Mouse (Mus musculus) gastrocnemius, adult 18-20 months (tissue): ENCODE data around the gene Kbtbd2. TPM values are rescaled to one million over a fixed set of nuclear protein-coding genes. Genes with fewer than 3 reads are reported as not detected.

Source experiments
- DNase-seq: peaks from one replicate; pipeline ENCODE4 v3.0.0; 2021; ENCODE audit warnings: low spot score
- long read RNA-seq, 2 experiments: library from polyadenylated mRNA; stranded (forward); transcript quantifications; one replicate each; pipeline ENCODE4 v2.0.0; 2021
- total RNA-seq, 2 experiments: library from RNA; stranded (reverse); gene quantifications; 2 replicates each; pipeline ENCODE4 v1.2.3; 2021

Gene Kbtbd2
- total RNA-seq = 10 to 100 TPM; 23.6 to 24.6 TPM
- long read RNA-seq, experiment 1, transcript Kbtbd2-202 (4 exons, 3,816 nt) = major isoform, 21 of 28 reads
- long read RNA-seq, experiment 1, partial matches to known transcripts = 1 of 28 reads
- long read RNA-seq, experiment 1, other reads (novel, unspliced or antisense) = 6 of 28 reads
- long read RNA-seq, experiment 2, transcript Kbtbd2-202 (4 exons, 3,816 nt) = major isoform, 25 of 38 reads
- long read RNA-seq, experiment 2, partial matches to known transcripts = 0 of 38 reads
- long read RNA-seq, experiment 2, other reads (novel, unspliced or antisense) = 13 of 38 reads

DNA sequence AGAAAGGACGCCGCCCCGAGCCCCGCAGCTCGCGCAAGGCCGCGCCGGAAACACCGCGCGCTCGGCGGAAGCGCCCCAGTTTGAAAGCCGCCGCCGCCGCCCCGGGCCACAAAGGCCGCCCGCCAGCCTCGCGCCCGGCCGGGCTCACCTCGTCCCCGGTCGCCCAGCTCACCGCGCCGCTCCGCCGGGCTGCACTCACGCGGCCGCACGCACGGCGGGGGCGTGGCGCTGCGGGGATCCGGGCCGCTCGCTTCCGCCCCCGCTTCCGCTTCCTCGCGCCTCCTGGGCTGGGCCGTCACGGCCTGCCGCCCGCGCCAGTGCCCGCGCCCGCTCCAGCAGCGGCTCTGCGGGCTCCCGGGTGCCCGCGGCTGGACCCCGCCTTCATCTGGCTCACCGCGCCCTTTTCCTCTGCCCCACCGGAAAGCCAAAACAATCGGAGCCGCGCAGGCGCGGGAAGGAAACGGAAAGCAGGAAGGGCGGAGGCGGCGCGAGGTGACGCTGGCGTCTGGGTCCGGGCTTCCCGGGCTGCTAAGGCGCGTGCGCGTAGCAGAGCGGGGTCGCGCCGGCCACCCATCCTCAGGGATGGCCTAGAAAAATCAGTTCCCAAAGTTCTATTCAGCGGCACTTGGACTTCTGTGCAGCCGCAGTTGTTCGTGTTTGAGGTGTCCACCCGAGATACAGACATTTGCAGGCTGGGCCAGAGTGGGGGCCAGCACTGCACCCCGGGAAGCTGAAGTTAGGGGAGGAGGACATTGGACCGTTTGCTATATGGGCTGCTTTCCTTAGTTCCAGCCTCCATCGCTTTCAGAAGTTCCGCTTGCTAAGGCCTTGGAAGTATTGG is at the start of gene Kbtbd2:
TSS of gene Kbtbd2 (minus strand) at position 503 of the 841 bp plus-strand sequence.
- peak; percentile 94 for DNase-seq

DNA sequence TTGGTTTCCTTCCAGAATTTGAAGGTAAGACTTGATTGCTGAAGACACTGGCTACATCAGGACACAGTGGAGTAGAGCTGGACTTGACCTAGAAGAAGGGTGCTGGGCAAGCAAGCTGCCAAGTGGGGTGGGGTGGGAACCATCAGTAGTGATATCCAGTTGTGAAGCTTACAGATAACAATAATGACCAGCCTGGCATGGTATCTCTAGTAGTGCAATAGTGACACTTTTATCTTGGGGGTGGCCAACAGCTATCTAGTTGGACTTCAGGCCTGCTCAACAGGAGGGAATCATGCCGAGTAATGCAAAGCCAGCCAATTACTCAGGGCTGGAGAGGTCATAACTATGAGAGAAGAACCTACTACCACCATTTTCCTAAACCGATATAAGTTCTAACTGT is 46.8 kb upstream of the Kbtbd2 start:
- DNase-seq = no peak

DNA sequence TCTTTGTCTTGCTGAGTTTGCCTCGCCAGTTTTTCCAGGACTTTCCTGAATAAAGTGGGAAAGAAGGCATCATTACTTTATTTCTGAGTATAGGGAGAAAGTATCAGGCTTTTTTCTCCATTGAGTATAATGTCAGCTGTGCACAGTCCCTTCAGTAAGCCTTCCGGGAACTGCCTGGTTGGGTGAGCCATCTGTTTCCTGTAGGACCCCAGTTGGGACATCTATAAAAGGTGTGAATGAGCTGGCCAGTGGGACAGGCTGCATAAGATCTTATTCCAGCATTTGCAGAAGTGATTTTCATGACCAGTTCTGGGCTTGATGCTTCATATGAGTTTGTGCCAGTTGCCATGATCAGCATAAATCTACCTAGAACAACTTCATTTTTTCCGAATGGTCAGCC is 45.6 kb upstream of the Kbtbd2 start:
- DNase-seq = no peak

DNA sequence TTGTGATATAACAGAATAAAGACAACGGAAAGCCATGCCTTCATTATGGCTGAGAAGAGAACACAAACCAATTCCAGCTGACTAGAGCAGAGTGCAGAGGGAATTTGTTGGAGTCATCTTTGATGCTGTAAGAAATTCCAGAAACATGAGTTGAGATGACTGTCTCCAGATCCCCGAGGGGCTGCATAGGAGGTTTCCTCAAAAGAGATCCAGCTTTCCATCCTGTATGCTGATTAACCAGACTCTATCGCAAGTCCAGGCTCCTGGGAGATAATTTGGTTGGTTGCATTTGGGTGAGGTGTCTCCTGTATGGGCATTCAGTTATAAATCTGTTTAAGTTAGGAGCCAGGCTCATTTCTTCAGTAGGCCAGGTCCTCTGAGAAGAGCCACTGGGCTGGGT is 40.0 kb upstream of the Kbtbd2 start:
- peak; percentile 4 for DNase-seq

DNA sequence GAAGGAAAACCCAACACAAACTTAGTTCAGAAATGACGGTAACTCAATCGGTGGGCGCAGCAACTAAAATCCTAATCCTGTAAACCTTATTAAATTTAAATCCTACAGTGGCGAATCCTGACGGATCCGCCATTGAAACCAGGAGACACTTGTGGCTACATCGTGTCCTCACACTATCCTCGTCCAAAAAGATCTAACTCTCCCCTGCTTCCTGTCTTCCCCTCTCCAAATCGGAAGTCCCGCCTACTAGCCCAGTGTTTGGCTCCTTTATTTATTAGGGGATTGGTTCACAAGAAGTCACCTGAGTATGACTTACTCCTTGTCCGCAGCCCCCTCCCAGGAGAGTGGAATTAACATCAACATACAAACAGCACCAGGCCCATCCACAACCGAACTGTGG is 39.6 kb upstream of the Kbtbd2 start:
- no peak for DNase-seq

DNA sequence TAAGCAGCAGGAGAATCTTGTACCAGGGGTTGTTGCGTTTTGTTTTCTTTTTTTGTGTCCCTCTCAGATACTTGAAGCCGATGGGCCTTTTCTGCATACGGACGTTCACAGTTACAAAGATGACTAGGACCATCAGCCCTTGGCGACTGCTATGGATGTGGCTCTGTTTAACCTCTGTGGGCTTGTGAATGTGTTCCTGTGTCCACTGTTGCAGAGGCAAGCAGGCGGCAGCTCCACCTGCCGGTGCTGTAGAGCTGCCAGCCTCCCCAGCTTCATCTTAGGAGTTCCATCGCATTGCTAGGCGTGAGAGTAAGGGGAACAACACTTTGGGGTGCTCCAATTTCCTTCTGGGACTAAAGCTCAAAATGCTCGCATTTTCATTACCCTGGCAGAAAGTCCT is 37.9 kb upstream of the Kbtbd2 start:
- no peak for DNase-seq

DNA sequence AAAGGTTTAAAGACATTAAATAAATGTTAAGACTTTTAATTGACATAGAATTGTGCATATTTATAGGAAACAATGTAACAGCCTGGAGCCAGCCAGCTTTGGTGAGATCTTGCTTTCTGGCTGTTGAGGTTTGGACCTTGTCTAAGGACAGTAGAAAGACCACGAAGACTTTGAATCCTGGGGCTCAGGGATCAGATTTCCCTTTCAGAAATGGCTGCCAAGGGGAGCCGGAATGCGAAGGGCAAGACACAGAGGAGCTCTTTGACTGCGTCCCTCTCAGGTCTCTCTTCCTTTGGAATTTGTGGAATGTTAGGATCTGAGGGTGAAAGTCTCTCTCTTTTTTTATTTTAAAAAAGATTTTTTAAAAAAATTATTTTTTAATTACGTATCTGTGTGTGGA is 37.2 kb upstream of the Kbtbd2 start:
- no peak for DNase-seq

DNA sequence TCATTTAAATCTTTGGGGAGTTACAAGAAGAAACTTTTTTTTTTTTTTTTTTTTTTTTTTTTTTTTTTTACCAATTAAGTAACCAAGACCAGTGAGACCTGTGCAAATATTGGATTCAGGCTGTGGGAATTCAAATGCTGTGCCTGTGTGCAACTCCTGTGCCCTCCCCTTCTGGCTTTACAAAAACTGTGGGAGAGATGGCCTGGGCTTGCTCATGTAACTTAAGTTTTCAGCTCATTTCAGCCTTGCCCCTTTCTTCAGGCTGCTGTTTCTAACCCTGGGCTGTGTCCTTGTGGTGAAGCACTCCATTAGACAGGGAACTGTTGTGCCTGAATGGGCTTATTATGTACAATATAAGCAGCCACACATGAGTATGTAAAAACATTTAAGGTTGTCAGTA is 35.2 kb upstream of the Kbtbd2 start:
- no peak for DNase-seq

DNA sequence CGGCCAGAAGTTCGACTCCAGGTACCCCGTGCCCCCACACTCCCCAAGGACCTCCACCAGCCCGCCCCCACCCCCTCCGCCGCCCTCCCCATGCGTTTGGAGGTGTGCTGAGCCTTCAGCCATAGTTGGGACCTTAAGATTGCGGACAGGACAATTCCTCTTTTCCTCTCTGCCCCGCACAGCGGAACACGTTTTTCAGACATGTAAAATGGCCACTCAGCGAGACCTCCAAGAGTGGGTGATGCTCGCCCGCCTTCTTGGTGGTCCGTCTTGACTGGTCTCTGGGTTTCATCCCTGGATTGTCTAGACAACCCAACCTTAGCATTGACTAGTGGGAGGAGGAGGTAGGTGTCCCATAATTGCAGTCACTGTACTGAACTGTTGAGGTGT is 34.8 kb upstream of the Kbtbd2 start:
- DNase-seq = peak; percentile 2

DNA sequence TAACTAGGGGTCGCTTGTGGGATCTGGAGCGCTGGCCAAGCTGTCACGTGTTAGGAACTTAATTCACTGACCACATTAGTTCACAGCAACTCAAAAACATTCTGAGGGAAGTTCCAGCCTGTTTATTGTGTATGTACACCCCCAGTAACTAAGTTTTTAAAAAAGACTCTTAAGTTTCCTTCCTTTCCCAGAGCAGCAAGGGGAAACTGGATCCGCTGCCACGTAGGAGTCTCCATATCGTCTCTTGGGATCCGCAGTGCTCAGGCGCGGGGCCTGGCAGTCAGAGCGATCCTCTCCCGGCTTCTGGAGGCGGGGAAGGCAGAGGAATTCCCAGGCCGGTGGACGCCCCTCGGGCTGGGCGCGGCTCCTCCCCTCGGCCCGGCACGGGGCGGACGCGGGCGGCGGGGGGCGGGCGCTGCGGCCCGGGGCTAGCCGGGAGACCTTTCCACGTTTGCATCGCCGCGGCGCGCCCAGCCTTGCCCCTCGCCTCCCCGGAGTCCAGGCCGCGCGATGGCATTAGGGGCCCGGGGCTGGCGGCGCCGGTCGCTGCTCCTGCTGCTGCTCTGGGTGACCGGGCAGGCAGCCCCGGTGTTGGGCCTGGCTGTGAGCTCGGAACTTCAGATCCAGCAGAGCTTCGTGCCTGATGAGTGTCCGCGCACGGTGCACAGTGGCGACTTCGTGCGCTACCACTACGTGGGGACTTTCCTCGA is 34.2 kb upstream of the Kbtbd2 start, which contains the start of gene Fkbp9:
TSS of gene Fkbp9 (plus strand) at position 363 of the 710 bp plus-strand sequence.
- DNase-seq = peak; percentile 85

DNA sequence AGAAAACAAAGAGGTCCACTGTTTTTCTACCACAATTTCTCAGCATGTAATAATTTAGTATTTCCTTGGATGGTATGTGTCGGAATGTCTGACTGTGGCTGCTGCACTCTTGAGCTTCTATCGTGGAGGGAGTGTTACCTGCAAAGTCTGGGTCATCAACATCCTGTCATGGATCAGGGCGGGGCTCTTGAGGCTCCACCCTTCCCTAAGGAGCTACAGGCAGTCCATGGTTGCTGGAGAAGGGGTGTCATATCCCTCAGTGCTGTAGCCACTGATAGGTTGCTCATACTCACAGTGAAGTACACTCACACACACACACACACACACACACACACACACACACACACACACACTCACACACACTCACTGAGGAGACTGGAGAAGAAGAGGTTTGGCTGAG is 28.0 kb upstream of the Kbtbd2 start:
- no peak for DNase-seq

DNA sequence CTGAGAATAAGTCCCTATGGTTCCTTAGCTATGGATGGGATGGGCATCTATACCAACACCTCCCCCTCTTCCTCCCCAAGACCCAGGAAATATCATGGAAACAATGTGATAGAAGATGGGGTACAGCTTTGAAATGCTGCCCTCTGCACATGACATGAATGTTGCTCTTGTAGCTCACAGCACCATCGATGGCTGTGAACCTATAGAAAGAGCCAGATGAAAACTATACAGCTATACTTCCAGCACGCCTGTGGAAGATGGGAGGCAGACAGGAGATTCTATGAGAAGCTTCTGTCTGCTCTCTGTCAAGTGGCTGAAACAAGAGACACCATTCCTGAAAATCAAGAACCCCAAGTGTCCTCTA is 21.5 kb upstream of the Kbtbd2 start:
- DNase-seq = no peak

DNA sequence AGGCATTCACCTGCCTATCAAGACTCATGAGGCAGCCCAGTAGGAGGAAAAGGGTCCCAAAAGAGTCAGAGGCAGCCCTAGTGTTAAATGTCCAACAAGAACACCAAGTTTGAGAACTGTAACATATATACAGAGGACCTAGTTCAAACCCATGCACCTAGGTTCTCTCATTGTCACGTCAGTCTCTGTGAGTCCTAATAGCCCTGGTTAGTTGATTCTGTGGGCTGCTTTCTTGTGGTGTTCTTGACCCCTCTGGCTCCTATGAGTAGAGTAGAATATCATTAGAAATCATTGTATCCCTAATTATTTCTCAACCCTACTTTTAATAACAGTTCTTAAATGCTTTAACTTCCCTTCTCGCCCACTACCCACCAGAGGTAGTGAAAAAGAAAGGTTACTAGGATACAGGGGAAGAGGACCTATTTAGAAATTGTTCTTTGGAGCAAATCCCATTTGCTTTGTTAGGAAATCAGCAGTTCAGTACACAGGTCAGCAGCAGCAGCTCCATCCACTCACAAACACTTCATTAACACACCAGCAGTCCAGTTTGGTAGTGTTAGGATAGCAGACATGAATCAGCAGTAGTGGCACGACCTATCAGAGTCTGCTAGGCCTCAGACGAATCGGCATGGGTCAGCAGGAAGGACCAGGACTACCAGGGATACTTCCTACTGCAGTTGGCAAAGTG is 21.0 kb upstream of the Kbtbd2 start:
- no peak for DNase-seq

DNA sequence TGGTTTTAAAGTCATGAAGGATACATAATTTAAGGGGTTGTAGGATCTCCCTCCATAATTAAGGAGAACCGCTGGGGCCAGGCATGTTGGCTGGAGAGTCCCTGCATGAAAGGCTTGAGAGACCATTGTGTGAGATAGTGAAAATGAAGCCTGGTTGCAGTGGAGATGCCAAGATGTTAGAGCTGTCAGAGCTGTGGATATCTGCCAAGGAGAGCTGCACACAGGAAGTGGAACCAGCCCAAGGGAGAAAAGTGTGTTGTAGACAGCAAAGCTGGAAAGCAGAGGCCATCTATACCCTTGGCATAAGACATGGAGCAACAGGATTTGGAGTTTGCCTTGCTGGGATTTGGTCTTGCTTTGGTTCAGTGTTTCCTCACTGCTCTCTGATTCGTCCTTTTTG is 15.7 kb upstream of the Kbtbd2 start:
- DNase-seq = no peak

DNA sequence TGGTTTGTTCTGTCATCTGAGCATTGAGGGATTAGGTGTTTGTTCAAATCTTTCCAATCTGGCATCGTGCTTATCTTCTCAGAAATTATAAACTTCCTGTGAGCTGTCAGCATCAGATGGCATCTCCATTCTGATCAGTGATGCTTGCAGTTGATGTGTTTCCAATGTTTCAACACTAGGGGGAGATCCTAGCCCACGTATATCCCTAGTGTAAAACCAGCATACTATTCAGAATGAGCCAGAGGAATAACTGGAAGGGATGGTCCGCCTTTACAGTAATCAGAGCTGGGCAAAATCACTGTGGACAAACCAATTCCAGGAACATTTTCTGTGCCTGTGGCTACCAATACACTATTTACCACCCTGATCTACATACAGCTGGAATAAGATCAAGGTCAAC is 11.0 kb upstream of the Kbtbd2 start:
- DNase-seq = peak; percentile 58

DNA sequence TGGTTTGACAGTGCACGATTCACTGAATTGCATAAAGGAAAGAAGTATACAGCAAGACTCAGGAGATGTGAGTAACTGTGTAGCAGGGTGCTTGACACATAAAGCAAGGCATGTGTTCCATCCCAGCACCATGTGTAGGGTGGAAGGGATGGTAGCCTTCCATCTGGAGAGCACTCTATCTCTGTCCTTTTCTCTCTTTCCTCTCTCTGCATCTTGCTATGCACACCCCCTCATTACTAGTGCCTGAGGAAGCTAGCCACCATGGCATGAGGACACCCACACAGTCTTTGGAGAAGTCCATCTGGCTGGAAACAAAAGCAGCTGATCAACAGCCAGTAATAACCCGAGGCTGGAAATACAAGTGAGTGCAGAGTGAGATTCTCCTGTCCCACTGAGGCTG is 8.6 kb upstream of the Kbtbd2 start:
- DNase-seq = no peak

DNA sequence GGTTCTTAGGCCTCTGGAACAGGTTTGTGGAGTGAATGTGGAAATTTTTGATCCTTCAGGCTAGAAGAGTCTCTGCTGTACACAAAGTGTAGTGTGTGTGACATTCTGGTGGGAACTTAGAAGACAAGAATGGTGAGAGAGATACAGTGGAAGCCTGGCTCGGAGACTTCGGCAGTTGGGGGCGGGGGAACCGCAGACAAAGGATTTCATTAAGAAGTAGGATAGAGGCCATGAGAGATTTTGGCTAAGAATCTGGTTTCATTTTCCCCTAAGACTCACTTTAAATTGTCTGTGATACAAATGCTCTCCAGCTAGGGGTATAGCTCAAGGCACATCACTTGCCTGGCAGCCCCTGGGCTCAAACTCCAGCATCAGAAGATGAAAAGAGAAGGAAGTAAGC is 7.4 kb upstream of the Kbtbd2 start:
- DNase-seq = no peak

DNA sequence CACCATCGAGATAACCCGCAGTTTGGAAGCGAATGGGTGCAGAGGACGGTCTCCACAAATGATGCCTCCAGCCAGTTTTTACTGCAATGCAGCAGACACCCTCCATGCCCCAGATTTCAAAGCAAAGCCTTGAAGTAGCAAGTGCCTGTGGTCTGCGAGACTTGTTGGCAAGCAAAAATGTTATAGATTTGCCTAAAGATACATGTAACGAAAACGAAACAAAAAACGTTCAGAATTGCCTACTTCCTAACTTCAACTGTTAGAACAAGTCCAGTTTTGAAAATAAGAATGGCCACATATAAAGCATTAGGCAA is 496 bp upstream of the Kbtbd2 start:
- DNase-seq = no peak

DNA sequence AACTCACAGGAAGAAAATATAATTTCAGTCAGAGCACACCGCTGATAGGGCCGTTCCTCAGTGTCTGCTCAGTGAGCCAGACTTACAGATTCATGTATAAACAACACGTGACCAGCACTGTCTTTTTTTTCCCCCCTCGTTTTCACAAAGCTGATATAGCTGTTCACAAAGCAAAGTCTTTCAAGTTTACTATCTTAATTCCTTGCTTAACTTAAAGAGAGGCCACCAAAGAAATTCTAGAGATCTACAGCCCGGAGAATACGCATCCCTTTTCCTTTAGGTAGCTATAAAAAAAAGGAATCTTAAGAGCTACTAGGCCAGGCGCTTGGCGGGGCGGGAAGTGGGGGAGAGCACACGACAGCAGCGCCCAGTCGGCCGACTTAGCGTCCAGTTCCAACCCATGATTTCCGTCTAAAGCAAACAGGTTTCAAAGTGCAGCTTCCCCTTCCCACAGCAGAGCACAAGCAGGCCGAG is 908 bp downstream of the Kbtbd2 start:
- DNase-seq = peak; percentile 18

DNA sequence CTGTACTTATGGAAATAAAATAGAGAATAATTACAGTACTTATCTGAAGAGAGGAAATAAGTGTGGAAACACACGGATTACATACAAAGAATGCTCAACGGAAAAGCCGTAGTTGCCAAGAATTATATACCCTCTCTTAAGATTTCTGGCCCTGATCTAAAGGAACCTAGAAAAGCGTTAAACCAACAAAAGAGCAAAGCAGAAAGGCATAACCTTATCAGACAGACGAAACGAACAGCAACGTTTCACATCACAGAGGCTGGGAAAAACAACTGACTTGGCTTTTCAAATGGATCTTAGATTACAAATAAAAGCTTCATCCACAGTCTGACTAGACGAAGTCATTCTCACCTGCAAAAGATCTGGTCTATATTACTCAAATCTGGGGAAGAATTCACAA is 1.4 kb downstream of the Kbtbd2 start:
- DNase-seq = no peak

DNA sequence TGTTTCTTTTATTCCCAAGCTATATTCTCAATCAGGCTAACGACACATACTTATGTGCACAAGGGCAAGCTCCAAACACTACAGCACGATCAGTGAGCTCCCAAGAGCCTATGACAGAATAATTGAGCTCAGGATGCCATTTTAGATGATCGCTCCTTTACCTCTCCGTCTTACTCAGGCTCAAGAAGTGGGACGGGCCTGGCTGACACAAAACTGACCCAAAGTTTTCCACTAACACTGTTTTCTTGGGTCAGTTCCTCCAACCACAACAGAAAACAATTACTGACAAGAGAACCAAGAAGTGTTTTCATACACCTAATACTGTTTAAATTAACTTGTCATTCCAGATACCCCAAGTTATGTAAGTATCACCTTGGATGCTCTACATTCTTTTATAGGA is 2.8 kb downstream of the Kbtbd2 start:
- DNase-seq = no peak

DNA sequence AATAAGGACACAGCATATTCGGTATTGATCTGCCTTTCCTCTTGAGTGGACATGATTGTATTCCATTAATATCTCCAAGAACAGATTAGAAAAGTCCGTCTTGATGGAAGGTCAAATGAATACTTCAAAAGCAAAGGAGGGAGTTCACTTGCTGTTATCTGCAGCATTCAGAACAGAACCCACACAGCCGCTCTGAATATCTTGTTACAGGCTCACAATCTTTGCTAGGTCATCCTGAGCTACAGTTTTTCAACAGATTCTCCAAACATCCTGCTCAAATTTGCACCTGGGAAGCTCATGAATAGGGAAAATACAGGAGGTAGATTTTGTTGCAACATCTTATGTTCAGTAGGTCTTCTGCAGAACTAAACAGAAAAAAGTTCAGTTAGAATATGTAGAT is 8.3 kb downstream of the Kbtbd2 start:
- DNase-seq = no peak
